17 mouse cellular contexts compared by ENCODE assay signal in the genomic region with DNA sequence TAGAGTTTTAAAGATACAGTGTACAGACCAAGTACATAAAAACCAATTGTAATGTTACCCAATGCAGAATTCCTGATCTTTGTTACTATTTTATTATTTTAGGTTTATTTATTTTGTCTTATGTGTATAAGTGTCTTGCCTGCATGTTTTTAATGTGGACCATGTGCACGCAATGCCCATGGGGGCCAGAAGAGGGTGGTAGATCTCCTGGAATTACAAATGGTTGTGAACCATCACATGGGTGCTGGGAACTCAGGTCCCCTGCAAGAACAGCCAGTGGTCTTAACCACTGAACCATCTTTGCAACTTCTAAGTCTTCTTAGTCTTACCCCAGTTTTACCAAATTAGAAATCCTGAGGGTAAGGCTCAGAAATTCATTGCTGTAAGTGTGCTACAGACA. TPM values are rescaled to one million over a fixed set of nuclear protein-coding genes. Genes with fewer than 3 reads are reported as not detected.
DNase-seq lines count a peak whose midpoint lies in the region; ATAC-seq and TF ChIP-seq lines count a peak whose summit lies in the region.
"Had no signal": no experiment of that assay in that cellular context is flagged by ENCODE, and none has a peak within 500 bp of the region (broad histone marks: within the 10 kb centered on the region; RNA-seq: fewer than 3 reads in every experiment).

No protein-coding gene starts in this region.

- no peak overlapping the region for H3K9ac ChIP-seq in liver, embryonic 12.5 days
- H3K9ac ChIP-seq in MEL (ENCODE audit: control insufficient read depth, low read depth, low read length, poor library complexity, severe bottlenecking), result no peak overlapping the region
- H3K9ac ChIP-seq in liver, postnatal 0 days (replicated peaks), result no peak overlapping the region
- no peak overlapping the region for H3K9ac ChIP-seq in forebrain, embryonic 11.5 days (ENCODE audit: low read length)
- H3K9ac ChIP-seq in lung, postnatal 0 days (replicated peaks; ENCODE audit: low read depth), result no peak overlapping the region
- H3K9ac ChIP-seq: intestine, embryonic 15.5 days; neural tube, embryonic 15.5 days had no signal

- no peaks in the 10 kb centered on the region for H3K27me3 ChIP-seq in liver, embryonic 12.5 days (replicated peaks)
- H3K27me3 ChIP-seq in MEL (ENCODE audit: control insufficient read depth in 1 of 2, insufficient read depth in 2 of 2, low read length in 2 of 2), result no peaks in the 10 kb centered on the region
- no peaks in the 10 kb centered on the region for H3K27me3 ChIP-seq in liver, postnatal 0 days (ENCODE audit: insufficient read depth, low read length)
- no peaks in the 10 kb centered on the region for H3K27me3 ChIP-seq in forebrain, embryonic 11.5 days (ENCODE audit: control insufficient read depth, insufficient read depth, low read length)
- no peaks in the 10 kb centered on the region for H3K27me3 ChIP-seq in lung, postnatal 0 days (replicated peaks; ENCODE audit: insufficient read depth, low read length)
- H3K27me3 ChIP-seq: intestine, embryonic 15.5 days; neural tube, embryonic 15.5 days had no signal

- H3K27ac ChIP-seq in liver, embryonic 12.5 days, result no peak overlapping the region
- no peak overlapping the region for H3K27ac ChIP-seq in MEL (ENCODE audit: control insufficient read depth, low read depth, low read length)
- no peak overlapping the region for H3K27ac ChIP-seq in liver, postnatal 0 days (ENCODE audit: low read depth)
- H3K27ac ChIP-seq in forebrain, embryonic 11.5 days (ENCODE audit: low read depth, low read length), result no peak overlapping the region
- H3K27ac ChIP-seq in lung, postnatal 0 days (ENCODE audit: low read length), result no peak overlapping the region
- H3K27ac ChIP-seq: intestine, embryonic 15.5 days; limb, embryonic 10.5 days; neural tube, embryonic 15.5 days had no signal

- 83% methylated on average over 1 of the region's 1 CpGs for WGBS in liver, embryonic 12.5 days (ENCODE audit: insufficient replicate concordance)
- WGBS in liver, postnatal 0 days (ENCODE audit: insufficient replicate concordance), result 86% methylated on average over 1 of the region's 1 CpGs
- WGBS in forebrain, embryonic 11.5 days, result 97% methylated on average over 1 of the region's 1 CpGs
- 97% methylated on average over 1 of the region's 1 CpGs for WGBS in lung, postnatal 0 days

- peak; percentile 62 for TF ChIP-seq RAD21 in MEL (IDR thresholded peaks at IDR 0.05; ENCODE audit: low read depth, low read length)

- no peaks in the 10 kb centered on the region for H3K36me3 ChIP-seq in liver, embryonic 12.5 days
- H3K36me3 ChIP-seq in MEL (ENCODE audit: control insufficient read depth in 1 of 2, insufficient read depth in 2 of 2, low read length in 2 of 2), result no peaks in the 10 kb centered on the region
- H3K36me3 ChIP-seq in liver, postnatal 0 days (replicated peaks; ENCODE audit: insufficient read depth, low read length), result no peaks in the 10 kb centered on the region; the same call in 1 of the 2 replicates
- H3K36me3 ChIP-seq in forebrain, embryonic 11.5 days (ENCODE audit: control insufficient read depth, insufficient read depth, low read length), result no peaks in the 10 kb centered on the region
- H3K36me3 ChIP-seq in lung, postnatal 0 days (ENCODE audit: insufficient read depth, low read length), result no peaks in the 10 kb centered on the region
- H3K36me3 ChIP-seq: intestine, embryonic 15.5 days; limb, embryonic 10.5 days had no signal

- no peak overlapping the region for H3K4me2 ChIP-seq in liver, embryonic 12.5 days
- no peak overlapping the region for H3K4me2 ChIP-seq in liver, postnatal 0 days (ENCODE audit: low read depth, low read length)
- H3K4me2 ChIP-seq in forebrain, embryonic 11.5 days (ENCODE audit: low read depth, low read length, severe bottlenecking), result no peak overlapping the region
- no peak overlapping the region for H3K4me2 ChIP-seq in lung, postnatal 0 days (replicated peaks; ENCODE audit: low read depth, low read length)
- H3K4me2 ChIP-seq: intestine, embryonic 15.5 days; neural tube, embryonic 15.5 days had no signal

- TF ChIP-seq POLR2A in MEL (IDR thresholded peaks at IDR 0.05; ENCODE audit: control insufficient read depth in 1 of 2, insufficient read depth in 1 of 2, low read depth in 1 of 2, low read length in 2 of 2, poor library complexity in 1 of 2), result no peak

- H3K79me2 ChIP-seq in MEL (ENCODE audit: control insufficient read depth, insufficient read depth, low read length, poor library complexity), result no peaks in the 10 kb centered on the region

- no peaks in the 10 kb centered on the region for H3K9me3 ChIP-seq in liver, embryonic 12.5 days (replicated peaks)
- no peaks in the 10 kb centered on the region for H3K9me3 ChIP-seq in MEL (replicated peaks; ENCODE audit: insufficient read depth, low read length)
- no peaks in the 10 kb centered on the region for H3K9me3 ChIP-seq in liver, postnatal 0 days (ENCODE audit: low read length)
- H3K9me3 ChIP-seq in forebrain, embryonic 11.5 days (ENCODE audit: control insufficient read depth, low read length), result no peaks in the 10 kb centered on the region
- H3K9me3 ChIP-seq in lung, postnatal 0 days (ENCODE audit: low read length), result no peaks in the 10 kb centered on the region
- H3K9me3 ChIP-seq: intestine, embryonic 15.5 days; limb, embryonic 10.5 days; neural tube, embryonic 15.5 days had no signal

- H3K4me1 ChIP-seq in liver, embryonic 12.5 days, result no peaks in the 10 kb centered on the region
- no peaks in the 10 kb centered on the region for H3K4me1 ChIP-seq in MEL (ENCODE audit: control insufficient read depth in 1 of 2, insufficient read depth in 2 of 2, low read length in 2 of 2)
- H3K4me1 ChIP-seq in liver, postnatal 0 days (ENCODE audit: insufficient read depth), result no peaks in the 10 kb centered on the region
- no peaks in the 10 kb centered on the region for H3K4me1 ChIP-seq in forebrain, embryonic 11.5 days (replicated peaks; ENCODE audit: control insufficient read depth, insufficient read depth, low read length)
- H3K4me1 ChIP-seq in lung, postnatal 0 days (ENCODE audit: insufficient read depth, low read depth, low read length), result no peaks in the 10 kb centered on the region
- H3K4me1 ChIP-seq: intestine, embryonic 15.5 days; limb, embryonic 10.5 days had no signal

- ATAC-seq in liver, embryonic 12.5 days, result no peak
- no peak for ATAC-seq in liver, postnatal 0 days
- no peak for ATAC-seq in forebrain, embryonic 11.5 days (replicated peaks; ENCODE audit: low FRiP score)
- ATAC-seq in lung, postnatal 0 days, result no peak
- ATAC-seq: activated CD4-positive, CD25-positive, alpha-beta regulatory T cell, adult 4 months; intestine, embryonic 15.5 days; midbrain, embryonic 16.5 days had no signal

- no peak overlapping the region for H3K4me3 ChIP-seq in liver, embryonic 12.5 days
- H3K4me3 ChIP-seq in MEL (ENCODE audit: control insufficient read depth in 1 of 2, insufficient read depth in 1 of 2, low read depth in 2 of 2, low read length in 2 of 2), result no peak overlapping the region
- no peak overlapping the region for H3K4me3 ChIP-seq in liver, postnatal 0 days (ENCODE audit: low read depth, low read length)
- no peak overlapping the region for H3K4me3 ChIP-seq in forebrain, embryonic 11.5 days (ENCODE audit: low read depth, low read length)
- H3K4me3 ChIP-seq in lung, postnatal 0 days (ENCODE audit: low read depth, low read length), result no peak overlapping the region
- H3K4me3 ChIP-seq: intestine, embryonic 15.5 days; limb, embryonic 10.5 days; neural tube, embryonic 15.5 days had no signal

- DNase-seq in liver (peak; percentile 42), MEL (ENCODE audit: low read depth, low spot score) (peak; percentile 70)
- DNase-seq in CD4-positive helper T cell, adult 2 months (ENCODE audit: low read depth, low spot score), result peak; percentile 23
- no peak for DNase-seq in liver, postnatal 0 days
- no peak for DNase-seq in forebrain, embryonic 11.5 days (ENCODE audit: low spot score)
- DNase-seq in spleen, postnatal 14 days (ENCODE audit: low spot score in 2 of 2), result no peak
- DNase-seq in lung, postnatal 0 days (ENCODE audit: low spot score), result no peak
- DNase-seq: cerebellum, postnatal 25 days; lung, postnatal 10 days had no signal

- no peak for TF ChIP-seq EP300 in MEL (IDR thresholded peaks at IDR 0.05; ENCODE audit: low read depth in 1 of 2, low read length in 2 of 2)
- no peak for TF ChIP-seq EP300 in liver, postnatal 0 days (IDR thresholded peaks at IDR 0.05; ENCODE audit: low read depth)
- no peak for TF ChIP-seq EP300 in lung, postnatal 0 days (IDR thresholded peaks at IDR 0.05)

- TF ChIP-seq CTCF in MEL (IDR thresholded peaks at IDR 0.05 in 2 of 3, conservative IDR thresholded peaks at IDR 0.05 in 1 of 3; ENCODE audit: control insufficient read depth in 1 of 3, insufficient read depth in 1 of 3, low read depth in 2 of 3, low read length in 3 of 3, poor library complexity in 1 of 3, severe bottlenecking in 1 of 3), result peak; percentile 40 to 64 (median 61)
- TF ChIP-seq CTCF in liver, postnatal 0 days (IDR thresholded peaks at IDR 0.05; ENCODE audit: low read depth), result peak; percentile 63
- no peak; the same call in 1 of the 2 replicates for TF ChIP-seq CTCF in lung, postnatal 0 days (IDR thresholded peaks at IDR 0.05)

RNA-seq across cellular contexts. Expression of a gene that starts 8.4 kb away (rescaled TPM):
- polyA plus RNA-seq in liver, embryonic 12.5 days (2016; fragmentation: Nextera tagmentation; extraction: Ambion mirVana), result 2.1 and 3.6 TPM in 2 replicates
- total RNA-seq in MEL (2012; rRNA removed), result 1.8 and 2.0 TPM in 2 replicates
- 1 to 10 TPM in 1 of 2 experiments, not detected in 1; 2.9 TPM for polyA plus RNA-seq in MEL (2012; ENCODE audit: insufficient read depth in 1 of 2, insufficient read length in 2 of 2, low read depth in 1 of 2, low replicate concordance in 2 of 2, missing spikeins in 1 of 2)
- 2.9 and 3.2 TPM in 2 replicates for polyA plus RNA-seq in liver, postnatal 0 days (2015; fragmentation: Nextera tagmentation; extraction: Ambion mirVana)
- polyA plus RNA-seq in forebrain, embryonic 11.5 days (2014; fragmentation: Nextera tagmentation; extraction: Ambion mirVana), result 3.4 and 4.9 TPM in 2 replicates
- 13.2 and 13.5 TPM in 2 replicates for polyA plus RNA-seq in lung, postnatal 0 days (2015; fragmentation: Nextera tagmentation; extraction: Ambion mirVana)

RNA-seq across cellular contexts. Expression of a gene that starts 14.7 kb away (rescaled TPM):
- 16.1 and 18.3 TPM in 2 replicates for polyA plus RNA-seq in liver, embryonic 12.5 days (2016; fragmentation: Nextera tagmentation; extraction: Ambion mirVana)
- 11.4 and 12.8 TPM in 2 replicates for total RNA-seq in MEL (2012; rRNA removed)
- 10 to 100 TPM in 1 of 2 experiments, not detected in 1; 27.8 TPM for polyA plus RNA-seq in MEL (2012; ENCODE audit: insufficient read depth in 1 of 2, insufficient read length in 2 of 2, low read depth in 1 of 2, low replicate concordance in 2 of 2, missing spikeins in 1 of 2)
- polyA plus RNA-seq in liver, postnatal 0 days (2015; fragmentation: Nextera tagmentation; extraction: Ambion mirVana), result 5.4 and 6.6 TPM in 2 replicates
- polyA plus RNA-seq in forebrain, embryonic 11.5 days (2014; fragmentation: Nextera tagmentation; extraction: Ambion mirVana), result 25.1 TPM in 2 replicates
- polyA plus RNA-seq in lung, postnatal 0 days (2015; fragmentation: Nextera tagmentation; extraction: Ambion mirVana), result 25.1 and 29.9 TPM in 2 replicates

RNA-seq across cellular contexts. Expression of a gene that starts 23.0 kb away (rescaled TPM):
- polyA plus RNA-seq in liver, embryonic 12.5 days (2016; fragmentation: Nextera tagmentation; extraction: Ambion mirVana), result 40.7 and 43.4 TPM in 2 replicates
- total RNA-seq in MEL (2012; rRNA removed), result 24.6 and 25.7 TPM in 2 replicates
- 100 to 1,000 TPM in 1 of 2 experiments, 10 to 100 TPM in 1; 26.1 to 250 TPM for polyA plus RNA-seq in MEL (2012; ENCODE audit: insufficient read depth in 1 of 2, insufficient read length in 2 of 2, low read depth in 1 of 2, low replicate concordance in 2 of 2, missing spikeins in 1 of 2)
- polyA plus RNA-seq in liver, postnatal 0 days (2015; fragmentation: Nextera tagmentation; extraction: Ambion mirVana), result 36.0 and 37.4 TPM in 2 replicates
- 37.0 and 43.3 TPM in 2 replicates for polyA plus RNA-seq in forebrain, embryonic 11.5 days (2014; fragmentation: Nextera tagmentation; extraction: Ambion mirVana)
- polyA plus RNA-seq in lung, postnatal 0 days (2015; fragmentation: Nextera tagmentation; extraction: Ambion mirVana), result 55.6 and 56.8 TPM in 2 replicates

RNA-seq across cellular contexts. Expression of a gene that starts 51.6 kb away (rescaled TPM):
- polyA plus RNA-seq in liver, embryonic 12.5 days (2016; fragmentation: Nextera tagmentation; extraction: Ambion mirVana), result 171 and 179 TPM in 2 replicates
- 0.69 and 2.9 TPM in 2 replicates for total RNA-seq in MEL (2012; rRNA removed)
- polyA plus RNA-seq in MEL (2012; ENCODE audit: insufficient read depth in 1 of 2, insufficient read length in 2 of 2, low read depth in 1 of 2, low replicate concordance in 2 of 2, missing spikeins in 1 of 2), result 1 to 10 TPM in 1 of 2 experiments, not detected in 1; 2.3 TPM
- polyA plus RNA-seq in liver, postnatal 0 days (2015; fragmentation: Nextera tagmentation; extraction: Ambion mirVana), result 49.1 and 54.9 TPM in 2 replicates
- 7.6 and 8.4 TPM in 2 replicates for polyA plus RNA-seq in forebrain, embryonic 11.5 days (2014; fragmentation: Nextera tagmentation; extraction: Ambion mirVana)
- polyA plus RNA-seq in lung, postnatal 0 days (2015; fragmentation: Nextera tagmentation; extraction: Ambion mirVana), result 1.4 and 2.3 TPM in 2 replicates
- total RNA-seq: granulocyte monocyte progenitor cell, adult 5-6 weeks; layer of hippocampus, adult 18-20 months had no signal

Comparison
In these comparisons a context has a peak if more than half of its experiments do, and no peak if none do; other contexts are left out.
1. DNase-seq: peak in liver (single experiment), CD4-positive helper T cell, adult 2 months (single experiment) and MEL (single experiment); none in liver, postnatal 0 days (single experiment), forebrain, embryonic 11.5 days (single experiment), spleen, postnatal 14 days (0 of 2) and lung, postnatal 0 days (single experiment).